Mouse (Mus musculus) brown adipose tissue, adult 24 weeks (tissue): ENCODE measurements around the gene Ropn1. TPM values are rescaled to one million over a fixed set of nuclear protein-coding genes. Genes with fewer than 3 reads are reported as not detected.
"Not testable (repeated sequence)": the region's sequence is repeated elsewhere in the genome, so short reads cannot be mapped to it uniquely, and the experiment has no call there.

Source experiments
- H3K27ac ChIP-seq: fragments of 200-500 bp; replicated peaks from 2 replicates; pipeline ENCODE4 v1.5.1; 2012; ENCODE audit warnings: low read depth, mild to moderate bottlenecking, low read length
- H3K4me1 ChIP-seq: fragments of 200-500 bp; 2 replicates; pipeline ENCODE4 v1.6.1; 2012; ENCODE audit warnings: low read length, mixed read lengths; ENCODE audit not compliant: control insufficient read depth, insufficient read depth, insufficient read length
- H3K4me3 ChIP-seq: fragments of 200-500 bp; 2 replicates; pipeline ENCODE4 v1.5.1; 2012; ENCODE audit warnings: low read depth, mild to moderate bottlenecking, low read length, moderate library complexity; ENCODE audit not compliant: insufficient read depth
- polyA plus RNA-seq: library from polyadenylated mRNA; stranded (reverse); fragments of >200 nt; gene quantifications from 2 replicates; pipeline ENCODE4 v1.2.4, GENCODE M21; 2012; ENCODE audit not compliant: missing spikeins, insufficient read depth, insufficient read length

Ropn1 gene
- not detected in 2 replicates for polyA plus RNA-seq

- Histone ChIP-seq H3K4me3 (no peak within 1 kb of the TSS), H3K4me1 (peaks cover 2% of the 10 kb centered on the region; the same call in 1 of the 2 replicates), H3K27ac (no peak within 1 kb of the TSS)
Measured at GRCm38 (mm10) chr16:34649621-34650020, at the start of gene Ropn1. Ropn1 (plus strand) TSS chr16:34649921.

DNA sequence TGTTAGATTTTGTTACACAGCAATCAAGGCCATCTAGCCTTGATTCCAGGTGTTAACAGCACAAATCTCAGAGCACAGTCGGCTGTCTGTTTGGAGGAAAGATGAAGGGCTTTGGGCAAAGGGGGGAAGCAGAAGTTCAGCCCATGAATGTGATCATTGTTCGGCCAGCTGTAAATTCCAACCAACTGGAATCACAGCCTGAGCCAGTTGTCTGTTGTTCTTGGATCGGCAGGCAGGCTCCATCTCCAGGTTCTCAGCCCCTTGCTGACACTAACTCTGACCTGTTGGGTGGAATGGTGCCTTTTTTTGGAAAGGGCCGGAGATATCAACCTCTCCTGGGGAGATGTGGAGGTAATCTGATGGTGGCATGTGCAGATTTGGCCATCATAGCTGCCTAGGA lies 47.8 kb upstream of the Ropn1 start:
- H3K4me1 ChIP-seq = no peaks in the 10 kb centered on the region

GRCm38 (mm10) chr16:34603076-34603475 lies 46.6 kb upstream of the Ropn1 start:
- no peak overlapping the region for H3K4me3 ChIP-seq
- no peaks in the 10 kb centered on the region for H3K4me1 ChIP-seq
- H3K27ac ChIP-seq = no peak overlapping the region

More for the DNA sequence above, 47.8 kb upstream of the Ropn1 start:
- Histone ChIP-seq H3K4me3 (no peak overlapping the region), H3K27ac (no peak overlapping the region)

DNA sequence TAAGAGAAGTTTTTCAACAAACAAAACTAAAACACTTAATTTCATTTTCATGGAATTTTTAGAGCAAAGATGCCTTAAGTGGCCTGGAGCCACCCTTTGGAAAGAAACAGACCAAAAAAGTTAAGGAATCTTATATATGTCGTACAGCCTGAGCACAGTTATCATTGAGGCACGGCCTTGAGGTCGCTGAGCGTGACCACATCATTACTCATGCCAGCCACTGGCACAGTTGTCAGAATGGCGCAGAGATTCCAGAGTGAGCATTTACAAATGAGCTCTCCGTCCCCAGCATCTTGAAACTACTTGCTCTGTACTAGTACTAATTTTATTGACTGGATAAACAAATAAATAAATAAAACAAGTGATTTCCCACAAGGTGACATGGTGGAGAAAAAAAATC lies 45.9 kb upstream of the Ropn1 start:
- Histone ChIP-seq H3K4me3 (no peak overlapping the region), H3K27ac (no peak overlapping the region)

DNA sequence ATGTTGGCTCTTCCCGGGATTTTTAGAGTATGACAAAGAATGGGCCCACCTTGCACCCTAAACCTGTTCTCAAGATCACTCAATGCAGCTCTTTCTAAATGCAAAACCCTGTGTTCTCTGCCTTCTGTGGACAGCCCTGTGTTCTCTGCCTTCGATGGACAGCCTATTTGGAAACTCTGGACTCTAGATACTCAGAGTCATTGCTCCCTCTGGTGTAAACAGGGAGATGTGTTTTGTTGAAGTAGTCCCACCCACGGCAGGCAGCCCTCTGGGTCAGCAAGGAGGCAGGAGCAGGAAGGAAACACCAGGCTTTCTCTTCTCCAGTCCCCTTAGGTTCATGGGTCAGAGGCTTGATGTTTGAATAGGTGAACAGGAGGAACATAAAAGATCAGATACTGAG lies 44.0 kb upstream of the Ropn1 start:
- H3K27ac ChIP-seq = no peak overlapping the region
- H3K4me1 ChIP-seq = no peaks in the 10 kb centered on the region
- H3K4me3 ChIP-seq = no peak overlapping the region

More for the DNA sequence above, 45.9 kb upstream of the Ropn1 start:
- no peaks in the 10 kb centered on the region for H3K4me1 ChIP-seq

- H3K4me3 ChIP-seq = no peak overlapping the region
- H3K27ac ChIP-seq = no peak overlapping the region
- H3K4me1 ChIP-seq = no peaks in the 10 kb centered on the region
Measured at GRCm38 (mm10) chr16:34610137-34610536, 39.6 kb upstream of the Ropn1 start.

- no peak overlapping the region for H3K4me3 ChIP-seq
- no peak overlapping the region for H3K27ac ChIP-seq
- no peaks in the 10 kb centered on the region for H3K4me1 ChIP-seq
Measured at GRCm38 (mm10) chr16:34614021-34614420, 35.7 kb upstream of the Ropn1 start.

DNA sequence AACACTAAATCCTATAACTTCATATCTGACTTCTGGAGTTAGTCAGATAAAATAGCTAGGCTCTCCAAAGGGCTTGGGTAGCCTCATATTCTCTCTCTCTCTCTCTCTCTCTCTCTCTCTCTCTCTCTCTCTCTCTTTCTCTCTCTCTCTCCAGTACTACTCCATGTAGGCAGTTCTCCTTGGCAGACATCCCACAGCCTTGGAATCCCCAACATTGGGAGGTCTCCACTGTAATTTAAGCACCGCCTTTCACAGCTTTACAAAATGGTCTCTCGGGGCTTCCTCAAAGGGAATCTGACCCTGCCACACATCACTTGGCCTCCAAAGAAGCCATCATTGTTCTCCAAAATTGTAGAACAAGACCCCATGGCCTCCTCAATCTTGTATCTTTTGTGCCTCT lies 22.1 kb upstream of the Ropn1 start:
- Histone ChIP-seq H3K4me1 (no peaks in the 10 kb centered on the region), H3K4me3 (no peak overlapping the region), H3K27ac (no peak overlapping the region)

GRCm38 (mm10) chr16:34628397-34628796 lies 21.3 kb upstream of the Ropn1 start:
- H3K4me1 ChIP-seq = no peaks in the 10 kb centered on the region
- no peak overlapping the region for H3K4me3 ChIP-seq
- H3K27ac ChIP-seq = no peak overlapping the region

DNA sequence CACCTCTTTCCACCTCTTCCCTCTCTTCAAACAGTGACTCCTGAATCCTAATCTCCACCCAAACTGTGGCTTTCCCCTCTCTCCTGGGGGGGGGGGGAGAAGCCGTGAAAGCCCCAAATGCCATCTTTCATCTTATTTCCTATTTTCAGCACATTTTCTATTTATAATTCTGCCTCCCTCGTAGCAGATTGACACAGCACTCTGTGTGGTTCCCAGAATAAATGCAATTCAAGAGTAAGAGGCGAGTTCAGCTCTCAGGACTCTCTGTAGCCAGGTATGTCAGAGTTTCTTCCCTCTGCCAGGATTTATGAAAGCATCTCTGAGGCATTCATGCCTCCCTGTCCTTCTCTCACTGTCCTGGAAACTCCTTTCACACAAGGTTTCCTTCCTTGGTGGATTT lies 14.2 kb upstream of the Ropn1 start:
- no peak overlapping the region for H3K27ac ChIP-seq
- no peak overlapping the region for H3K4me3 ChIP-seq
- H3K4me1 ChIP-seq = no peaks in the 10 kb centered on the region

GRCm38 (mm10) chr16:34643511-34644259 lies 6.0 kb upstream of the Ropn1 start:
- Histone ChIP-seq H3K27ac (peak overlapping the region; percentile 18; the same call in 1 of the 2 replicates), H3K4me1 (peaks cover 16% of the 10 kb centered on the region), H3K4me3 (no peak overlapping the region)

DNA sequence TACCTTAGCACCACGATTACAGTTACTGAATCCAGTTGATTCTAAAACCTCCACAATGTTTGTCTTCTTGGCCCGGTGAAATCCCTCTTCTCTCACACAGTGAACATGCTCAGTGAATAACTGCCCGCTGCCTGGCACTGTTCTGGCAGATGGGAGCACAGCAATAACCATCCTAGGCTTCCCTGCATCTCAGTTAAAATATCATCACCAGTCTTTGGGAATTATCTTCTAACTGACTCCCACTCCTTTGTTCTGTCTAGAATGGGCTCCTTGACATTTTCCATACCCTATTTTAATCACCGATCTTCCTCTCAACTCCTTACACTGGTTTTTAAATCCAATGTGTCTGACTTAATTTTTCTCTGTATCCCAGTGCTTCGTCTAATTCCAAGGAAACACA lies 3.3 kb downstream of the Ropn1 start:
- Histone ChIP-seq H3K27ac (no peak overlapping the region), H3K4me1 (no peaks in the 10 kb centered on the region), H3K4me3 (no peak overlapping the region)

- H3K4me1 ChIP-seq, H3K27ac ChIP-seq: not testable (repeated sequence)
- peak overlapping the region; percentile 41; the same call in 1 of the 2 replicates for H3K4me3 ChIP-seq
Measured at GRCm38 (mm10) chr16:34657566-34657965, 7.8 kb downstream of the Ropn1 start.

GRCm38 (mm10) chr16:34657983-34658382 lies 8.3 kb downstream of the Ropn1 start:
- no peak overlapping the region for H3K4me3 ChIP-seq
- no peaks in the 10 kb centered on the region for H3K4me1 ChIP-seq
- H3K27ac ChIP-seq = no peak overlapping the region

- Histone ChIP-seq H3K4me1 (no peaks in the 10 kb centered on the region), H3K4me3 (no peak overlapping the region), H3K27ac (no peak overlapping the region)
Measured at GRCm38 (mm10) chr16:34658388-34658787, 8.7 kb downstream of the Ropn1 start.

DNA sequence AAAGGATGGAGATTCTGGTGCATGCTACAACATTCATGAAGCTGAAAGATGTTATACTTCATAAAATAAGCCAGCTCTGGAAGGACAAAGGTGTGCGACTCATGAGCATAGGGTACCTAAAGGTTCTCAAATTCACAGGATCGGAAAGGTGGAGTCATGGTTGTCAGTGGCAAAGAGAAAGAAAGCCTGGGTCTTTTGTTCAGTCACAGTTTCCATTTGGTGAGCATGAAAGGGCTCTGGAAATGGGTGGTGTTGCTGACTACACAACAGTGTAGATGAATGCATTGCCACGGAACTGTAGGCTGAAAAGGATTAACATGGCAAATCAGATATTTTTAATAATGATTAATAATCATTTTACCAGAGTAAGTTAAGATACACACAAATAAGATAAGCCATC lies 14.8 kb downstream of the Ropn1 start:
- Histone ChIP-seq H3K4me3 (no peak overlapping the region), H3K4me1 (no peaks in the 10 kb centered on the region), H3K27ac (no peak overlapping the region)
